Mouse (Mus musculus) embryonic facial prominence, embryonic 12.5 days (tissue): Measurements from ENCODE around the gene Pde4d. TPM values are rescaled to one million over a fixed set of nuclear protein-coding genes. Genes with fewer than 3 reads are reported as not detected.

Experiments
- ATAC-seq: fragments of 200-750 bp; cut with Nextera tagmentation; 2 replicates; pipeline ENCODE4 v1.8.0; 2017; ENCODE audit not compliant: insufficient number of reproducible peaks, insufficient read depth, low FRiP score, low TSS enrichment
- H3K27ac ChIP-seq: fragments of 300-500 bp; sonication (generic); 2 replicates; pipeline ENCODE4 v1.5.1; 2016; ENCODE audit warnings: mild to moderate bottlenecking
- H3K27me3 ChIP-seq: fragments of 300-500 bp; sonication (generic); 2 replicates; pipeline ENCODE4 v1.6.1; 2016; ENCODE audit warnings: mild to moderate bottlenecking, moderate library complexity
- H3K36me3 ChIP-seq: fragments of 300-500 bp; sonication (generic); 2 replicates; pipeline ENCODE4 v1.6.1; 2016; ENCODE audit warnings: mild to moderate bottlenecking
- H3K4me1 ChIP-seq: fragments of 300-500 bp; sonication (generic); 2 replicates; pipeline ENCODE4 v1.6.1; 2016
- H3K4me2 ChIP-seq: fragments of 300-500 bp; sonication (generic); replicated peaks from 2 replicates; pipeline ENCODE4 v1.6.1; 2016; ENCODE audit warnings: mild to moderate bottlenecking, moderate library complexity
- H3K4me3 ChIP-seq: fragments of 300-500 bp; sonication (generic); 2 replicates; pipeline ENCODE4 v1.5.1; 2016; ENCODE audit warnings: mild to moderate bottlenecking
- H3K9ac ChIP-seq: fragments of 300-500 bp; sonication (generic); 2 replicates; pipeline ENCODE4 v1.6.1; 2016; ENCODE audit warnings: mild to moderate bottlenecking, moderate library complexity
- H3K9me3 ChIP-seq: fragments of 300-500 bp; sonication (generic); 2 replicates; pipeline ENCODE4 v1.6.1; 2016; ENCODE audit warnings: mild to moderate bottlenecking, moderate library complexity
- WGBS: fragments of 180-500 bp; shearing (Covaris S2); methylation state at CpG from one replicate; pipeline ENCODE4 v1.1.7; 2016; 5-methylcytosine and 5-hydroxymethylcytosine counted together
- polyA plus RNA-seq: library from polyadenylated mRNA; unstranded; fragments of >200 nt; fragmentation: Nextera tagmentation; extraction: Ambion mirVana; gene quantifications from 2 replicates; pipeline ENCODE4 v1.2.1, GENCODE M21; 2016

The Pde4d gene
- polyA plus RNA-seq, 1 experiment from 2014 or later: 20.4 TPM

DNA sequence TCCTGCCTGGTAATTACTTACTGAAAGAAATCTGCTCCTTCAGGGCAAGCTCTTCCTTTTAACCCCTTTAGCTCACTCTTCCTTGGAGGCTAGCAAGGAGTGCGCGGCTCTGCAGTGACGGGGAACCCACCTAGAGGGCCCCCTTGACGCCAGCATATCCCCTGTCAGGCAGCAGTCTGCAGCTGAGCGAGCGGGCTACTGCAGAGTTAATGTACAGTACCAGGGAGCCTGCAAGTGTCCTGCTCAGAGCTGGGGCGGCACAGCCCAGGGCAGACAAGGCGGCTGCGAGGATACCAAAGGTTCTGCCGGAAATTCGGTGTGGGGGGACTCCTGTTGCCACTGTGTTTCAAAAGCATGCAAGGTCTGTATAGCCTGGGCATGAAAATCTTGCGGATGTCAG lies 991.1 kb downstream of the Pde4d start:
- Histone ChIP-seq H3K36me3 (no peaks in the 10 kb centered on the region), H3K9me3 (no peaks in the 10 kb centered on the region), H3K4me1 (0 out of 2 replicates have a peak, but pooled peaks cover 3% of the 10 kb centered on the region), H3K4me2 (peak overlapping the region; percentile 79), H3K27me3 (no peaks in the 10 kb centered on the region), H3K9ac (peak overlapping the region; percentile 53), H3K4me3 (peak overlapping the region; percentile 48), H3K27ac (peak overlapping the region; percentile 87)
- WGBS: under 1% methylated on average over 12 of the region's 12 CpGs
- ATAC-seq: peak; percentile 99

DNA sequence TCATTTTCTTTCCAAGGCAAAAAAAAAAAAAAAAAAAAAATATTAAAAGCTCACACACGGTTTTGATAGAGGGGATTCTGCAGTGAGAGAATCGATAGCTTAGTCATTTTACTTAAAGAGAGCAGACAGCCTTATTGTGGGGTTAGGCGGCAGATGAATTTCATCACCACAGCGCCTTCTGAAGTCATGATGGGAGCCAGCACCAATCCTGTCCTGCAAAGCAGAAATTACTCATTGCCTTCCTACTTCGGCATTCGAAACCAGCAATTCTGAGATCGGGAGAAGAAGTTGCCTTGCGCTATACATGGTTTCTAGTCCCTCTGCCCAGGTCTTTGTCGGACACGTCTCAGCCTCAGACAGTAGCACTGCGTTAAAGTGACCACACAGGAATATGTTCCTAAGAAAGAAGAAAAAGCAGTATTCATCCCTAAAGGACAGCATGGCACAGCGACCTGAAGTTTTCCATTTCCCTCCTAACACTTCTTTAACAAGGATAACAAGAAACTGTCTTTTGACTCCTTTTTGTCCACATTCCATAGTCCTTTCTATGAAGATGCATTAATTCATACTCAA lies 991.7 kb downstream of the Pde4d start:
- WGBS: 16% methylated on average over 12 of the region's 12 CpGs
- H3K9me3 ChIP-seq: no peaks in the 10 kb centered on the region
- H3K36me3 ChIP-seq: no peaks in the 10 kb centered on the region
- no peak for ATAC-seq
- H3K27me3 ChIP-seq: no peaks in the 10 kb centered on the region
- peak overlapping the region; percentile 40 for H3K9ac ChIP-seq
- 0 out of 2 replicates have a peak, but pooled peaks cover 3% of the 10 kb centered on the region for H3K4me1 ChIP-seq
- peak overlapping the region; percentile 48 for H3K4me3 ChIP-seq
- H3K27ac ChIP-seq: peak overlapping the region; percentile 87
- peak overlapping the region; percentile 79 for H3K4me2 ChIP-seq

DNA sequence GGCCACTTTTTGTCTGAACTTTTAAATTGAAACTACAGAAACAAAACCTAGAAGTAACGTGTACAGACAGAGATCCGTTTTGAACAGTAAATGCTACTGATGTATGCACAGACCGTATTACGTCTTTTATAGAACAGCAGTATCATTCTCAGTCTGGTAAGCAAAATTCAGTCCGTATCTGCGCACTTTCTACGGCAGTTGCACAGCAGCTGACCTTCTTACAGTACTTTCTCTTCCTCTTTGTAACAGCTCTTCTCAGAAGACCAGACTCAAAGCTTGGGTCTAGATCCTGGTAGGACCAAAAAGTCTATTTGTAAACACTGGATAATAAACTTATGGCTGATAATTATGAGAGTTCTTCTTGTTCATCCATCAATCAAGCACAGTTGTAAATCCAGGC lies 996.4 kb downstream of the Pde4d start:
- no peak for ATAC-seq
- Histone ChIP-seq H3K4me3 (no peak overlapping the region), H3K9ac (no peak overlapping the region), H3K4me1 (no peaks in the 10 kb centered on the region), H3K27me3 (no peaks in the 10 kb centered on the region), H3K27ac (no peak overlapping the region), H3K36me3 (no peaks in the 10 kb centered on the region), H3K9me3 (no peaks in the 10 kb centered on the region), H3K4me2 (no peak overlapping the region)
- 90% methylated on average over 7 of the region's 7 CpGs for WGBS

DNA sequence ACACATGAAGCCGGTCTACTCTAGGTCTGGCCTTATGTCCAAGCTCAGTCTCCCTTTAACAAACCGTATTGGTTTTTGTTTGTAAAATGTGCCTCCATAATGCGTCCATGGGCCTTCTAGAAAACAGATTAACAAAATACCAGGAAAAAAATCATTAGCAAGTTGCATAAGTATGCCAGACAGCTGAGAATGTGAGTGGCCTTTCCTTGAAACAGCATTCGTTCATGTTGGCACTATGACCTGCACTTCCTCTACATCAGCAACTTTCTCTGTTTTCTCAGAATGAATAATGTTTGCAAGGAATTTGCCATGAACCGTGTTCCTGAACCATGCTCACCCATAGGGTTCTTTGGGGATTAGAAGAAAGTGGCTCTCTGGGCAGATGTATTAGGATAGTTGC lies 998.4 kb downstream of the Pde4d start:
- Histone ChIP-seq H3K27ac (no peak overlapping the region), H3K9ac (no peak overlapping the region), H3K4me3 (no peak overlapping the region), H3K4me1 (no peaks in the 10 kb centered on the region), H3K36me3 (no peaks in the 10 kb centered on the region), H3K4me2 (no peak overlapping the region), H3K27me3 (no peaks in the 10 kb centered on the region), H3K9me3 (no peaks in the 10 kb centered on the region)
- no peak for ATAC-seq
- 74% methylated on average over 5 of the region's 5 CpGs for WGBS

DNA sequence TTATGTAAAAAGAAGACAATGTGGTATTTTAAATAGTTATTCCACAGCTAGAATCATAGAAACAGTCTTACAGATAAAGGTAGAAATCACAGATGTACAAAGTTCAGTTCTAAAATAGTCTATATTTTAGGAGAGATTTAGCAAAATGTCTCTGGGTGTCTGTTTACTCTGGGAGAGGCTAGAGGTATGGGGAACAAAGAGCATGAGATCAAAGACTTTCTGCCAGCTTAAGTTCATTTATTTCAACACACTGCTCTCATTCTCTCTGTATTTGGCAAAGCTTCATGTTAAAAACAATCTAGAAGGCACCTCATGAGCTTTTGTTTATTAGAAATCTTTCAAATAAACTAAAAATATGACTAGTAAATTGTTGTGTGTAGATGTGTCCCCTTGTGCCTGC lies 1024.6 kb downstream of the Pde4d start:
- no peaks in the 10 kb centered on the region for H3K36me3 ChIP-seq
- no peak for ATAC-seq

DNA sequence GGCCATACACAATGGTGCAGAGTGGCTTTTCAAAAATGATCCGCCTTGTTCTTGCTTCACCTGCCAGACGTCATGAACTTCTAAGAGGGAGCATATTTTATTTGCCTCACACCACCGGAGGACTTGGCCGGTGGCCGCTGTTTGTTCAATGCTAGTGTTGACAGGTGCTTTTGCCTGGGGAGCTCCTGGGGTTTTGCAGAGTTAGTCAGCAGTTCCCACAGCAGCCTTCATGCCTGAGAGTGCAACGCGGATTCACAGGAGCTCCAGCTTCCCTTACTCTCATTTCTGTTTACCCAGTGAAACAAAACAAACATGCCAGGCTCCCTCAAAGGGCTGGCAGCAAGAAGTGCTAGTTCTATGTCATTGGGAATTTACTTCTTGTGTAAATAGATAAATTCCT lies 1031.7 kb downstream of the Pde4d start:
- Histone ChIP-seq H3K9me3 (no peaks in the 10 kb centered on the region), H3K4me3 (no peak overlapping the region), H3K4me2 (no peak overlapping the region), H3K27me3 (no peaks in the 10 kb centered on the region), H3K4me1 (peaks cover 5% of the 10 kb centered on the region; the same call in 1 of the 2 replicates), H3K9ac (no peak overlapping the region), H3K27ac (no peak overlapping the region), H3K36me3 (no peaks in the 10 kb centered on the region)
- WGBS: 57% methylated on average over 7 of the region's 7 CpGs
- no peak for ATAC-seq

More for the DNA sequence above, 1024.6 kb downstream of the Pde4d start:
- Histone ChIP-seq H3K4me1 (0 out of 2 replicates have a peak, but pooled peaks cover 3% of the 10 kb centered on the region), H3K4me3 (no peak overlapping the region), H3K27me3 (no peaks in the 10 kb centered on the region), H3K4me2 (no peak overlapping the region), H3K27ac (no peak overlapping the region), H3K9ac (no peak overlapping the region), H3K9me3 (no peaks in the 10 kb centered on the region)

DNA sequence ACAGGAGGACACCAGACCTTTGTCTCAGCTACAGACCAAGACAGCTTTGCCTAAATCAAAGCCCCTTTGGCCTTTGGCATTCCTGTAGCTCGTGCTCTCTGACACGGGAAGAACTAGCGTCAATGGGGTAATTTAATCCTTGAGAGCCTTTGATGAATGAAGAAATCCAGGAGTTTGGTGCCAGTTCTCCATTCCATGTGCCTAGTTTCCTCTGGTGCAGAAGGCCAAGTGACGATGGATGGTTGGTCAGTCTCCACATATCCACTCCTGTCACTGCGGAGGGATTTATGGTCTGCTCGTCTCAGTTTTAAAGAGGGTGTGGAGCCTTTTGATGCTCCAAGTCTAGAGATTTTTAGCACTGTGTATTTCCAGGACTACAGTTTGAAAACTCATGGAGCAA lies 1036.4 kb downstream of the Pde4d start:
- H3K27me3 ChIP-seq: no peaks in the 10 kb centered on the region
- H3K36me3 ChIP-seq: no peaks in the 10 kb centered on the region
- H3K4me3 ChIP-seq: no peak overlapping the region
- no peak for ATAC-seq
- WGBS: 45% methylated on average over 6 of the region's 6 CpGs
- no peak overlapping the region for H3K4me2 ChIP-seq
- H3K9me3 ChIP-seq: no peaks in the 10 kb centered on the region
- no peak overlapping the region for H3K9ac ChIP-seq
- no peak overlapping the region for H3K27ac ChIP-seq
- peaks cover 6% of the 10 kb centered on the region; the same call in 1 of the 2 replicates for H3K4me1 ChIP-seq

DNA sequence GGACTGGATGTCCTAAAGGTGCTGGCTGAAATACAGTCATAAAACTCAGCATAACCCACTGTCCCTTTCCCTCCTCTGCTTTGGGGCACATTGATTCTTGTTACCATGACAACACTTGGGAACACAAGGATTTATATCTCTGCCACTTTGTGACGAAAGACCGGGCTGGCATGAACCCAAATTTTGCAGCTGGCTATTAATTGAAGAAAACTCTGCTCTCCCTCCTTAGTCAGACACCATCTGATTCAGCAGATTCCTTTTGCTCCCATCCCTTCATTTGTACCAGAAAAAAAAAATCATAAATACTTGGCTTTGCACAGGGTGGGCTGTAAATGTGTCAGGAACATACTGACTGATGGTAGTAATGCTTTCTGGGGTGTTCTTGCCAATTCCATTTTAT lies 1037.6 kb downstream of the Pde4d start:
- no peak for ATAC-seq
- Histone ChIP-seq H3K4me2 (no peak overlapping the region), H3K9me3 (no peaks in the 10 kb centered on the region), H3K27ac (no peak overlapping the region), H3K27me3 (no peaks in the 10 kb centered on the region), H3K4me3 (no peak overlapping the region), H3K4me1 (peaks cover 6% of the 10 kb centered on the region; the same call in 1 of the 2 replicates), H3K9ac (no peak overlapping the region), H3K36me3 (no peaks in the 10 kb centered on the region)
- WGBS: 73% methylated on average over 2 of the region's 2 CpGs

DNA sequence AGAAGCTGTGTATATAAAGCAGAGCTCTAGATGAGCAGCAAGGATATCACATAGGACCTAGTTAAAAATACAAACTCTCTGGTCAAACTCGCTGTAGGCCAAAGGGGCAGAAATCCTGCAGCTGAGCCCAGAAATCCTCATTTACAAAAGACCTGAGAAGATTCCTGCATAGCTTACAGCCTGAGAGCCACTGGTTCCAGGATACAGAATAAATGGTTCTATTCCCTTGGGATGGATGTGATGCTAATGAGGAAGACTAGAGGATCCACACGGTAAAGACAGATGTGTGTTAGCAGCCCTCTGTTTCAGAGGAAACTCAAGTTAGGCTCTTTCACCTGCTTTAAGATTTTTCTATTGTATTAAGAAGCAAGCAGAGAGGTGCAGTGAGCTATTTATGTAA lies 1041.1 kb downstream of the Pde4d start:
- no peak overlapping the region for H3K4me2 ChIP-seq
- H3K4me1 ChIP-seq: peaks cover 6% of the 10 kb centered on the region; the same call in 1 of the 2 replicates
- no peak overlapping the region for H3K27ac ChIP-seq
- no peak overlapping the region for H3K4me3 ChIP-seq
- H3K27me3 ChIP-seq: no peaks in the 10 kb centered on the region
- no peaks in the 10 kb centered on the region for H3K9me3 ChIP-seq
- 36% methylated on average over 2 of the region's 2 CpGs for WGBS
- no peak overlapping the region for H3K9ac ChIP-seq
- no peak for ATAC-seq
- H3K36me3 ChIP-seq: no peaks in the 10 kb centered on the region

DNA sequence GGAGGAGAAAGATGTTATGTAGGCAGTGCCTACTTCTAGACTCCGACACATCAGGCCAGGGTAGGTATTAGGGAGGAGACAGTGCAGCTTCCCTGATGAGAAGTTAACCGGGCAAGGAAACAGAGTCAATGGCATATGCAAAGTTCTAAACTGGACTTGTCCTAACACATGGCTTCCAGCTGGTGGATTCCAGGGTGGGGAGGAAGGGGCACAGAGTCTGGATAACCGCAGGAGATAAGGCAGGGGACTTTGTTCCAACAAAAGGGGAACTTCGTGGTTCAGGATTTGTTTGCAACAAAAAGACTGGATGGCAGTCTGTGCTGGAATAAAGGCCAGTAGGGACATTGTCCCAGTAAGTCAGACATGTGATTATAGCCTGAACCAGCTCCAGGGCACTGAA lies 1042.1 kb downstream of the Pde4d start:
- H3K4me3 ChIP-seq: no peak overlapping the region
- H3K36me3 ChIP-seq: no peaks in the 10 kb centered on the region
- H3K4me1 ChIP-seq: no peaks in the 10 kb centered on the region
- H3K4me2 ChIP-seq: no peak overlapping the region
- ATAC-seq: no peak
- H3K9me3 ChIP-seq: no peaks in the 10 kb centered on the region
- H3K9ac ChIP-seq: no peak overlapping the region
- WGBS: 52% methylated on average over 4 of the region's 4 CpGs
- H3K27me3 ChIP-seq: no peaks in the 10 kb centered on the region
- no peak overlapping the region for H3K27ac ChIP-seq

DNA sequence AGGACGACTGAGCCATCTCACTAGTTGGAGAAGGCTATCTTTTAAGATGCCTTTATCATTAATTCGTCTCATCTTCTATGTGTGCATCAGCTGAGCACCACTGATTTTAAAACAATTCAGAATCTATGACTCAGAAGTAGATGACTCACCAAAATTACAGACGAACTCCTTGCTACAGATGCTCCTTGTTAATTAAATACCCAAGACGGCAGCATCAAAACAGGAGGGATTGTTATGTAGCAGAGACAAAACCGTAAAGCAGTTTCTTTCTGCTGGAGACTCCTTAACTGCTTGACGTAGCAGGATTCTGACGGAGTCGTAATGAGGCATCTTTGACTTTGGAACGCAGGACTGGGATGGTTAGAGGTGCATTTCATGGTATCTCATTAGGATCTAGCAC lies 1050.6 kb downstream of the Pde4d start:
- Histone ChIP-seq H3K4me3 (no peak overlapping the region), H3K27me3 (no peaks in the 10 kb centered on the region)
- 84% methylated on average over 9 of the region's 9 CpGs for WGBS

DNA sequence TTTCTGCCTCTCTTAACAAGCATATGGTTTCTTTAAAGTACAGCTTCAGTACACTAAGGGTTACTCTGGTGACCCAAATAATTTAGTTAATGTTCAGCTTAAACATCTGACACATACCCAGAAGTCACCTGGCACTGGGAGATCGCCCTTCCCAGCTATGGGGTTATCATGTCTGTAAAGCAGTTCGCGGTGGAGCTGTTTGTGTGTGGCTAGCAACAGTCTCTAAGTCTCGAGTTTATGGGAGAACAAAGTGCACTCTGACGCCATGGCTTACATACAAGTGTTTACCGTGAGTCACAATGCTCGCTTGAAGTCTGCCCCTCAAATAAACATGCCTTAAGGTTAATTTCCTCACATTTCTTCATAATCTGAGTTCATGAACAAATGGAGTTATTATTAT lies 1053.0 kb downstream of the Pde4d start:
- Histone ChIP-seq H3K9ac (no peak overlapping the region), H3K27me3 (no peaks in the 10 kb centered on the region), H3K4me1 (peaks cover 3% of the 10 kb centered on the region; the same call in 1 of the 2 replicates), H3K36me3 (no peaks in the 10 kb centered on the region), H3K27ac (no peak overlapping the region), H3K4me2 (no peak overlapping the region), H3K9me3 (no peaks in the 10 kb centered on the region), H3K4me3 (no peak overlapping the region)
- WGBS: 78% methylated on average over 7 of the region's 7 CpGs
- no peak for ATAC-seq

More for the DNA sequence above, 1050.6 kb downstream of the Pde4d start:
- Histone ChIP-seq H3K9me3 (no peaks in the 10 kb centered on the region), H3K9ac (no peak overlapping the region), H3K27ac (no peak overlapping the region), H3K36me3 (no peaks in the 10 kb centered on the region), H3K4me2 (no peak overlapping the region), H3K4me1 (peaks cover 3% of the 10 kb centered on the region; the same call in 1 of the 2 replicates)
- no peak for ATAC-seq
